Mouse (Mus musculus): Measurements from ENCODE around the gene D17Wsu92e.
"Not testable (repeated sequence)": the region's sequence is repeated elsewhere in the genome, so short reads cannot be mapped to it uniquely, and the experiment has no call there.

The D17Wsu92e gene

GRCm38 (mm10) chr17:27820568-27821406, at the start of gene D17Wsu92e:
D17Wsu92e (minus strand) TSS chr17:27820648.
- DNase-seq (ENCODE audit: low read depth, low spot score) = peak; percentile 100
- H3K27me3 ChIP-seq (ENCODE audit: control insufficient read depth, insufficient read depth, low read length, poor library complexity, severe bottlenecking) = no peaks in the 10 kb centered on the region
- H3K36me3 ChIP-seq (ENCODE audit: control insufficient read depth, insufficient read depth, low read length, poor library complexity, severe bottlenecking) = no peaks in the 10 kb centered on the region

DNA sequence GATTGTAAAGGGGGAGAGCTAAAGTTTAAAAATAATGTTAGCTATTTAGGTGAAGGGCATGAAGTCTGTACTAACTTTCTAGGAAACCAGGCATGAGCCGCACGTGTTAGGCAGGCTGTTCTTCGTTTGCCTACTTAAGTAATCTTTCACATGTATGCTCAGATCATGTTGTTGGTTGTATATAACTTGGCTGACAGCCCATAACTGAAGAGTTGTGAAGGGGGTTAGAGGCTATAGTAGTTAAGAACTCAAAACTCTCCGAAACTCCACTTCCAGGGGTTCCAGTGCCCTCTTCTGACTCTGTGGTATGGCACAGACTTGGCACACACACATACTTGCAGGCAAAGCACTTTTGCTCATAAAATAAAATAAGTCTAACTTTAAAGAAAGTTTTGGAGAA, 46.3 kb upstream of the D17Wsu92e start:
- H3K36me3 ChIP-seq (ENCODE audit: control insufficient read depth, insufficient read depth, low read length, poor library complexity, severe bottlenecking) = no peaks in the 10 kb centered on the region
- no peak for DNase-seq (ENCODE audit: low read depth, low spot score)

DNA sequence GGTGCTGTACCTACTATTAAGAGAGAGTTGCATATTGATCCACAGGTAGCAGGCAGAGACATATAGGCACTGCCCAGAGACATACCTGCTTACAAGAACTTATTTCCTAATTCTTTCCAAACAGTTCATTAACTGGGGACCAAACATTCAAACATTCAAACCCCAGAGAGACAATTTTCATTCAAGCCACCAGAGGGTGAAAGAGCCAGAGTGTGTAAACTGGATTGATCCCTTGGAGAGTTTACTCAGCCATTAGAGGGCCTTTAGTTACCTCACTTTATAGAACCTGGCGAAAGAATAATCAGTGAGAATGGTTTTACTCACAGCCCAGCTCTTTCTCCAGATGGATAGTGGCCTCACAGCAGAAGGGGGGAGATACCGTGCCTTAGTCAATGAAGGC, 45.0 kb upstream of the D17Wsu92e start:
- H3K36me3 ChIP-seq (ENCODE audit: control insufficient read depth, insufficient read depth, low read length, poor library complexity, severe bottlenecking) = no peaks in the 10 kb centered on the region
- H3K27me3 ChIP-seq (ENCODE audit: control insufficient read depth, insufficient read depth, low read length, poor library complexity, severe bottlenecking) = no peaks in the 10 kb centered on the region
- no peak for DNase-seq (ENCODE audit: low read depth, low spot score)

More for the DNA sequence above, 46.3 kb upstream of the D17Wsu92e start:
- no peaks in the 10 kb centered on the region for H3K27me3 ChIP-seq (ENCODE audit: control insufficient read depth, insufficient read depth, low read length, poor library complexity, severe bottlenecking)

GRCm38 (mm10) chr17:27859131-27859530, 38.7 kb upstream of the D17Wsu92e start:
- Histone ChIP-seq H3K27me3 (ENCODE audit: control insufficient read depth, insufficient read depth, low read length, poor library complexity, severe bottlenecking) (peaks cover 2% of the 10 kb centered on the region; the same call in 1 of the 2 replicates), H3K36me3 (ENCODE audit: control insufficient read depth, insufficient read depth, low read length, poor library complexity, severe bottlenecking) (peaks cover 3% of the 10 kb centered on the region; the same call in 1 of the 2 replicates)
- DNase-seq (ENCODE audit: low read depth, low spot score) = no peak

DNA sequence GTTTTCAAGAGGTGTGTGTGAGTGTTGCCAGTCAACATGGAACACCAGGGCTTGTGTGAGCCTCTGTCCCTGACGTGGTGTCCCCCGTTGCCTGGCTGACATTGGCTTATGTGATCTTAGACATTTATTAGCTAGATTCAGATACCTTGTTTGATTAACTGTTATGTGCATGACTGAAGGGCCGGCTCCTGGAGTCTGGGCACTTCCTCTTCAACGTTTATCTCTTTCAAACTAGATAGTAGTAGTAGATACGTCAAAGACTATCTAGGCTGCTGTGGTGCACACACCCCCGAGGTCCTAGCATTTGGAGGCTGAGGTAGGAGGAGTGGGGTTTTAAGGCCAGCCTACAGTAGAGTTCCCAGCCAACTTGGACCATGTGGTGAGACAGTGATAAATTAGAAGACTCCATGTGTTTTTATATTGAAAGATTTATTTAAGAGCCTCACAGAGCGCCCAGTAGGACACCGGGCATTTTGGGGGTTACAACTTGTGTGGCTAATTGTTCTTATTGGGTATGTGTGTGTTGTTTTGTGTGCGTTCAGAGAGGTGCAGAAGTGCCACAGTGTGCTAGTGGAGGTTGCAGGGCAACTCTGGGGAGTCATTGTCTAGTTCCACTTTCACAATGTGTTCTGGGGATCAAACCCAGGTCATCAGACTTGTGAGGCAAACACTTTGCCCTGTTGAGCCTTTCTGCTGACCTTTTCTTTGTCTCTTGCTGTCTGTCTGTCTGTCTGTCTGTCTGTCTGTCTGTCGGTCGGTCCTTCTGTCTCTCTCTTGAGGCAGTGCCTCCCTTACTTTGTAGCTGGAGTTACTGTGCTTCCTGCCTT, 37.4 kb upstream of the D17Wsu92e start:
- Histone ChIP-seq H3K27me3 (ENCODE audit: control insufficient read depth, insufficient read depth, low read length, poor library complexity, severe bottlenecking) (peaks cover 2% of the 10 kb centered on the region; the same call in 1 of the 2 replicates), H3K36me3 (ENCODE audit: control insufficient read depth, insufficient read depth, low read length, poor library complexity, severe bottlenecking) (peaks cover 3% of the 10 kb centered on the region)
- peak; percentile 8 for DNase-seq (ENCODE audit: low read depth, low spot score)

- peak; percentile 10 for DNase-seq (ENCODE audit: low read depth, low spot score)
- H3K27me3 ChIP-seq (ENCODE audit: control insufficient read depth, insufficient read depth, low read length, poor library complexity, severe bottlenecking) = peaks cover 2% of the 10 kb centered on the region; the same call in 1 of the 2 replicates
- peaks cover 6% of the 10 kb centered on the region for H3K36me3 ChIP-seq (ENCODE audit: control insufficient read depth, insufficient read depth, low read length, poor library complexity, severe bottlenecking)
Measured at GRCm38 (mm10) chr17:27856798-27857648, 36.6 kb upstream of the D17Wsu92e start.

- H3K27me3 ChIP-seq (ENCODE audit: control insufficient read depth, insufficient read depth, low read length, poor library complexity, severe bottlenecking) = peaks cover 2% of the 10 kb centered on the region; the same call in 1 of the 2 replicates
- peak; percentile 85 for DNase-seq (ENCODE audit: low read depth, low spot score)
- H3K36me3 ChIP-seq (ENCODE audit: control insufficient read depth, insufficient read depth, low read length, poor library complexity, severe bottlenecking) = peaks cover 7% of the 10 kb centered on the region
Measured at GRCm38 (mm10) chr17:27856265-27856797, 35.9 kb upstream of the D17Wsu92e start, which contains the start of gene Uhrf1bp1. Uhrf1bp1 (plus strand) TSS chr17:27856441.

DNA sequence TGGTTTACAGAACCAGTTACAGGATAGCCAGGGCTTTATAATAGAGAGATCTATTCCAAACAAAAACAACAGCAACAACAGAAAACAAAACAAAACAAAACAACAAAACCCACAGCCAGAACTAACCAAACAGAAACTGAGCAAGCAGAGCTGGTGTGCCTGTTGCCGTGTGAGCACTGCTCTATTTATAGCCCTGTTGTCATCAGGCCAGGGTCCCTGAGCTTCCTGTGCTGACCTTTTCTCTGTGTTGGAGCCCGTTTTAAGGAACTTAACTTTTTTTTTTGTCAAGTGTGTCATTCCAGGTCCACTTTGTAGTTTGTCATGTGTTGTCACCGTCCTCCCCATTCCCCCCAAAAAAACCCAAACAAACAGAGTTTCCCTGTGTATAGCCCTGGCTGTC, 30.6 kb upstream of the D17Wsu92e start:
- H3K36me3 ChIP-seq (ENCODE audit: control insufficient read depth, insufficient read depth, low read length, poor library complexity, severe bottlenecking) = peaks cover 21% of the 10 kb centered on the region
- no peak for DNase-seq (ENCODE audit: low read depth, low spot score)

DNA sequence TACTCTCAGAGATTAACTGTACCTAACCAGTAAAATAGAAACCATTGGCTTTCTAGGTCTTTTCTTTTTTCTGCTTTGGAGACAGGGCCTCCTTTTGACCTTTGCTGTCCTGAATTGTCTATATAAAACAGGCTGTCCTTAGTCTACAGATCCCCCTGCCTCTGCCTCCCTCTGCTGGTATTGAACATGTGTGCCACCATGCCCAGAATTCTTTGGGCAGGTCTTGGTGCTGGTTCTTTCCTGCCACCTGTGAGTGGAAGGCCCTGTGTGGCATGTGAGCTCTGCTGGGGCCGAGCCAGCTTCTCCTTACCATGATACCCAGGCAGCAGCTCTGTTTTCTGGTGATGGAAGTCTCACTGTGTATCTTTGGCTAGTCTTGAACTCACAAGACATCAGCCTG, 27.9 kb upstream of the D17Wsu92e start:
- no peaks in the 10 kb centered on the region for H3K27me3 ChIP-seq (ENCODE audit: control insufficient read depth, insufficient read depth, low read length, poor library complexity, severe bottlenecking)
- H3K36me3 ChIP-seq (ENCODE audit: control insufficient read depth, insufficient read depth, low read length, poor library complexity, severe bottlenecking) = peaks cover 20% of the 10 kb centered on the region
- DNase-seq (ENCODE audit: low read depth, low spot score) = peak; percentile 27

More for the DNA sequence above, 30.6 kb upstream of the D17Wsu92e start:
- H3K27me3 ChIP-seq (ENCODE audit: control insufficient read depth, insufficient read depth, low read length, poor library complexity, severe bottlenecking) = no peaks in the 10 kb centered on the region; the same call in 1 of the 2 replicates

- DNase-seq (ENCODE audit: low read depth, low spot score) = peak; percentile 95
- Histone ChIP-seq H3K36me3 (ENCODE audit: control insufficient read depth, insufficient read depth, low read length, poor library complexity, severe bottlenecking) (no peaks in the 10 kb centered on the region; the same call in 1 of the 2 replicates), H3K27me3 (ENCODE audit: control insufficient read depth, insufficient read depth, low read length, poor library complexity, severe bottlenecking) (no peaks in the 10 kb centered on the region)
Measured at GRCm38 (mm10) chr17:27839469-27840252, 19.2 kb upstream of the D17Wsu92e start.

DNA sequence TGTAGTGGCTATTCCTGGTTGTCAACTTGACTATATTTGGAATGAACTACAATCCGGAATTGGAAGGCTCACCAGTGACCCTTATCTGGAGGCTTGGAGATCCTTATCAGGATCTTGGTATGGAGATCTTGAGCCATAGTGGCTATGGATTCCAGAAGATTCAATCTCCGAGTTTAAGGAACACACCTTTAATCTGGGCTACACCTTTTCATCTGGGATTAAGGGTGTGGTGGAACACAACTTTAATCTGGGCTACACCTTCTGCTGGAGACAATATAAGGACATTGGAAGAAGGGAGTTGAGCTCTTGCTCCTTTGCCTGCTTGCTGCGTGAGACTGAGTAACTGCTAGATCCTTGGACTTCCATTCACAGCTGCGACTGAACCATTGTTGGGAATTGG, 17.4 kb upstream of the D17Wsu92e start, which contains the start of gene Snrpc:
Gene Snrpc, plus strand, starts transcription at position 301 of the 400 bp plus-strand sequence.
- H3K36me3 ChIP-seq (ENCODE audit: control insufficient read depth, insufficient read depth, low read length, poor library complexity, severe bottlenecking); DNase-seq (ENCODE audit: low read depth, low spot score): not testable (repeated sequence)

GRCm38 (mm10) chr17:27830411-27830810, 10.0 kb upstream of the D17Wsu92e start:
- Histone ChIP-seq H3K36me3 (ENCODE audit: control insufficient read depth, insufficient read depth, low read length, poor library complexity, severe bottlenecking) (no peaks in the 10 kb centered on the region), H3K27me3 (ENCODE audit: control insufficient read depth, insufficient read depth, low read length, poor library complexity, severe bottlenecking) (no peaks in the 10 kb centered on the region)
- peak; percentile 62 for DNase-seq (ENCODE audit: low read depth, low spot score)

More for the DNA sequence above, 17.4 kb upstream of the D17Wsu92e start, which contains the start of gene Snrpc:
- not testable (repeated sequence) for H3K27me3 ChIP-seq (ENCODE audit: control insufficient read depth, insufficient read depth, low read length, poor library complexity, severe bottlenecking)

GRCm38 (mm10) chr17:27827511-27827910, 7.1 kb upstream of the D17Wsu92e start:
- no peaks in the 10 kb centered on the region for H3K27me3 ChIP-seq (ENCODE audit: control insufficient read depth, insufficient read depth, low read length, poor library complexity, severe bottlenecking)
- H3K36me3 ChIP-seq (ENCODE audit: control insufficient read depth, insufficient read depth, low read length, poor library complexity, severe bottlenecking) = no peaks in the 10 kb centered on the region
- peak; percentile 49 for DNase-seq (ENCODE audit: low read depth, low spot score)
